Mouse (Mus musculus): Measurements from ENCODE around the gene Aqp1.

DNA sequence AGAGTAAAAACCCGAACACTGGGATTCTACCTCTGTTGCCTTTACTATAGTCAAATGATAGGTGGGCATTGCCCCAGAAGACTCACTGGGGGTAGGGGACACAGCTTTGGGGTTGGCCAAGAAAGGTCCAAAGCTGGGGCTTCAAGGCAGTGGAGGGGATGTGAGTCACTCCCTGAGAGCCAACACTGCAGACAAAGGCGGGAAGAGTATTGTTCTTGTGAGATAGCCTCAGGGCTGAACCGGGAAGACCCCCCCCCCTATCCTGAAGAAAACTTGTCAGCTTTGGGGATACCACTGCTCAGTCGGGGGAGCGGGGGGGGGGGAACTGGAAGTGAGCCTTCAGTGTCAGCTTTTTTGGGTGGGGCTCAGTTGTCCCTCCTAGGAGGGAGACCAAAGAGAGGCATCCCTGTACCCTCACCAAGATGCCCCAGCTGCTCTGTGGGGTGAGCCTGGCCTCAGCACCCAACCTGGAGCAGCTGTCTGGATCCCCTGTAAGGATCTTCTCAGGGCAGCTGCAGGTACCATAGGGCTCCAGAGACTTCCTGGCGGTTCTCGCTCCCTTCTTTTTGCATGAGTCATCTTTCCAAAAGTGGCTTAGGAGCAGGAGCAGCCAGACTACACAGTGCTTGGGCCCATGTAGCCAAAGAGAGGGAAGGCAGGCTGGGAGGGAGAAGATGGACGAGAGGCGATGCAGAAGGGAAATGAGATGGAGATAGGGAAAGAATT is 8.2 kb downstream of the Aqp1 start:
- TF ChIP-seq CTCF (IDR thresholded peaks at IDR 0.05; ENCODE audit: insufficient read depth, low read length) (no peak), POLR2A (IDR thresholded peaks at IDR 0.05; ENCODE audit: borderline replicate concordance, extremely low read depth, low read depth, low read length) (no peak)

Measured in lung, adult 2 months (tissue).